Mouse (Mus musculus) testis, adult 10 weeks (tissue): ENCODE results near the gene Ccl28. TPM values are rescaled to one million over a fixed set of nuclear protein-coding genes. Genes with fewer than 3 reads are reported as not detected.

ENCODE experiments used
- polyA plus RNA-seq: library from polyadenylated mRNA; stranded (reverse); fragments of 350-450 nt; fragmentation: Illumina TruSeq; extraction: RNeasy Lipid Tissue Mini Kit (QIAGEN cat#74804); gene quantifications from one replicate; pipeline ENCODE4 v1.2.3, GENCODE M21; 2014; ENCODE audit warnings: low read depth, low replicate concordance

Ccl28 gene
- 7.9 TPM for polyA plus RNA-seq

DNA sequence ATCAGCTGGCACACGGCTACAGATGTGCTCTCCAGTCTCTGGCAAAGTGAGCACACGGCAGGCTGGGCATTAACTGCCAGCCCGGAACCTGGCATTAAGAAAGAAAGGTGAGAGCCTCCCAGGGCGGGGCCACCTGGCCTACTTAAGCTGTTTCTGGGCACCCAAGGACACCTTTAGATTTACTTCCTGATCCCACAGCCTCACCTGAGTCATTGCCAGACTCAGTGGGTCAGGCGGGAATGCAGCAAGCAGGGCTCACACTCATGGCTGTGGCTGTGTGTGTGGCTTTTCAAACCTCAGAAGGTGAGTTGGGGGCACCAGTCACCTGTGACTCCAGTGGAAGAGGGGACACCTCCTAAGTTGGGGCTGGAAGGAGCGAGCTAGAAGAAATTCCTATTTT lies at the start of gene Ccl28:
TSS of gene Ccl28 (plus strand) at position 186 of the 400 bp plus-strand sequence.

DNA sequence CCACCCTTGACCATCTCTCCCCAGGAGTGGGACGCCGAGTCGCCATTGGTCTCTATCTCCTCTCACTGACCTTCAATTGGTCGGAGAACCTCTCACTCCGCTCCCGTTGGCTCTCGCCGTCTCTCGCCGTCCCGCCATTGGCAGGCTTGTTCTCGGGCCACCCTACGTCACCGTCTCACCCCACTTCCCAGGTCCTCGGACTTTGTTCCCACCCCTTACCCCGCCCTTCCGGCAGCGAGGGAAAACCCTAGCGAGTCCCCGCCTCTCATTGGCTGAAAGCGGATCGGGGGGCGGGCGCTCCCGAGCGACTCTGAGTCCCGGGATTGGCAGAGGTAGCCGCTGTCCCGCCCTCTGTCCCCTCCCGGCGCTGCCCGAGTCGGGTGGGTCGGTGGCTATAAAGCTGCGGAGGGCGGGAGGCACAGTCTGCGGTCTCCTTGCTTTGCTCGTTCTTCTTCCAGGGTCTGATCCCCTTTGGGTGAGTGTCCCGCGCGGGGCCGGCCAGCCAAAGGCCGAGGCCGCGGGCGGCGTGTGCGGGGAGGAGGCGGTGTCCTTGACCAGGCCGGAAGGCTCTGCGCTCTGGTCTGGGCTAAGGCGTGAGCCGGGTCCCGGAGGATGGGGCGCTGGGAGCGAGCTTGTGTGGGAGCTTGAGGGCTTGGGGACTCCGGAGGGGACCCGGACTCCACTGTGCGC lies 66.6 kb downstream of the Ccl28 start, which contains the start of gene Hmgcs1:
TSS of gene Hmgcs1 (plus strand) at position 341 of the 690 bp plus-strand sequence.

Other genes starting within 250 kb of the Ccl28 start
- gene Paip1, start 195.2 kb upstream of the Ccl28 start, polyA plus RNA-seq = 200 TPM
- 36.5 TPM for gene 4833420G17Rik, start 161.1 kb upstream of the Ccl28 start, polyA plus RNA-seq
- 418 TPM for gene Tmem267, start 135.8 kb upstream of the Ccl28 start, polyA plus RNA-seq
- 53.7 TPM for gene 3110070M22Rik, start 135.4 kb upstream of the Ccl28 start, polyA plus RNA-seq
- 82.8 TPM for gene Hmgcs1, start 66.6 kb downstream of the Ccl28 start, polyA plus RNA-seq
- gene Nim1k, start 132.1 kb downstream of the Ccl28 start, polyA plus RNA-seq = 5.9 TPM
- gene Zfp131, start 167.1 kb downstream of the Ccl28 start, polyA plus RNA-seq = 76.2 TPM
- not detected for gene AF067063, start 206.4 kb downstream of the Ccl28 start, polyA plus RNA-seq
- gene D13Ertd608e, start 212.2 kb downstream of the Ccl28 start, polyA plus RNA-seq = not detected